10 mouse cellular contexts compared by ENCODE assay signal in genomic region chr10:60328963-60329650, GRCm38 (mm10). TPM values are rescaled to one million over a fixed set of nuclear protein-coding genes. Genes with fewer than 3 reads are reported as not detected.
DNase-seq lines count a peak whose midpoint lies in the region; ATAC-seq and TF ChIP-seq lines count a peak whose summit lies in the region.
"Had no signal": no experiment of that assay in that cellular context is flagged by ENCODE, and none has a peak within 500 bp of the region (broad histone marks: within the 10 kb centered on the region; RNA-seq: fewer than 3 reads in every experiment).

No protein-coding gene starts in this region.

- no peaks in the 10 kb centered on the region for H3K36me3 ChIP-seq in lung, embryonic 14.5 days (ENCODE audit: insufficient read depth)
- no peaks in the 10 kb centered on the region for H3K36me3 ChIP-seq in limb, embryonic 13.5 days

- H3K4me1 ChIP-seq in lung, embryonic 14.5 days (ENCODE audit: insufficient read depth) = peaks cover 8% of the 10 kb centered on the region
- H3K4me1 ChIP-seq in limb, embryonic 13.5 days = peaks cover 16% of the 10 kb centered on the region

- TF ChIP-seq CTCF in lung, embryonic 14.5 days (IDR thresholded peaks at IDR 0.05; ENCODE audit: low read depth) = no peak

- H3K9me3 ChIP-seq in lung, embryonic 14.5 days (ENCODE audit: low read depth, low read length) = no peaks in the 10 kb centered on the region
- H3K9me3 ChIP-seq in limb, embryonic 13.5 days = no peaks in the 10 kb centered on the region

- peak; percentile 92 for ATAC-seq in lung, embryonic 14.5 days (ENCODE audit: insufficient read depth)
- peak; percentile 44 for ATAC-seq in limb, embryonic 13.5 days (ENCODE audit: low FRiP score, low read depth)
- ATAC-seq: midbrain, embryonic 16.5 days had no signal

- no peaks in the 10 kb centered on the region for H3K27me3 ChIP-seq in lung, embryonic 14.5 days (ENCODE audit: insufficient read depth, low read length)
- H3K27me3 ChIP-seq in limb, embryonic 13.5 days = no peaks in the 10 kb centered on the region

- no peak overlapping the region for H3K4me3 ChIP-seq in lung, embryonic 14.5 days (ENCODE audit: low read depth, low read length)
- H3K4me3 ChIP-seq in limb, embryonic 13.5 days = no peak overlapping the region

- H3K4me2 ChIP-seq in lung, embryonic 14.5 days = no peak overlapping the region; the same call in 1 of the 2 replicates
- no peak overlapping the region for H3K4me2 ChIP-seq in limb, embryonic 13.5 days (replicated peaks)

- peak overlapping the region; percentile 76 for H3K27ac ChIP-seq in lung, embryonic 14.5 days (ENCODE audit: low read depth)
- no peak overlapping the region; the same call in 1 of the 2 replicates for H3K27ac ChIP-seq in limb, embryonic 13.5 days
- H3K27ac ChIP-seq: kidney, postnatal 0 days had no signal

- no peak overlapping the region for H3K9ac ChIP-seq in lung, embryonic 14.5 days
- H3K9ac ChIP-seq in limb, embryonic 13.5 days = no peak overlapping the region

- peak; percentile 26 for DNase-seq in gastrocnemius, postnatal 10 days
- no peak for DNase-seq in gastrocnemius, postnatal 4 days (ENCODE audit: low spot score in 2 of 2)
- DNase-seq in lung, embryonic 14.5 days = peak; percentile 95
- no peak for DNase-seq in lung, postnatal 36 days
- peak; percentile 86 for DNase-seq in NIH3T3 (ENCODE audit: low read depth)
- no peak for DNase-seq in thymus, postnatal 25 days
- DNase-seq in kidney, adult 8-10 months = no peak

- 37% methylated on average over 11 of the region's 11 CpGs for WGBS in lung, embryonic 14.5 days
- WGBS in limb, embryonic 13.5 days = 72% methylated on average over 11 of the region's 11 CpGs

RNA-seq across cellular contexts. Expression of gene Vsir, which starts 17.5 kb away (rescaled TPM):
- 10 to 100 TPM; 16.2 to 18.4 TPM for total RNA-seq in gastrocnemius, postnatal 10 days (2021)
- 10 to 100 TPM; 16.9 to 17.9 TPM for total RNA-seq in gastrocnemius, postnatal 4 days (2021)
- polyA plus RNA-seq in lung, embryonic 14.5 days (2014; fragmentation: Nextera tagmentation; extraction: Ambion mirVana) = 4.3 and 6.7 TPM in 2 replicates
- 1.9 and 2.0 TPM in 2 replicates for polyA plus RNA-seq in limb, embryonic 13.5 days (2015; fragmentation: Nextera tagmentation; extraction: Ambion mirVana)

RNA-seq across cellular contexts. Expression of gene Psap, which starts 51.7 kb away (rescaled TPM):
- 100 to 1,000 TPM; 405 to 444 TPM for total RNA-seq in gastrocnemius, postnatal 10 days (2021)
- total RNA-seq in gastrocnemius, postnatal 4 days (2021) = 100 to 1,000 TPM; 457 to 468 TPM
- polyA plus RNA-seq in lung, embryonic 14.5 days (2014; fragmentation: Nextera tagmentation; extraction: Ambion mirVana) = 73.5 and 74.0 TPM in 2 replicates
- polyA plus RNA-seq in limb, embryonic 13.5 days (2015; fragmentation: Nextera tagmentation; extraction: Ambion mirVana) = 103 and 104 TPM in 2 replicates

Comparison
In these comparisons a context has a peak if more than half of its experiments do, and no peak if none do; other contexts are left out.
1. DNase-seq: peak in gastrocnemius, postnatal 10 days (single experiment), lung, embryonic 14.5 days (single experiment) and NIH3T3 (single experiment); none in gastrocnemius, postnatal 4 days (0 of 2), lung, postnatal 36 days (single experiment), thymus, postnatal 25 days (single experiment) and kidney, adult 8-10 months (0 of 2).